Mouse (Mus musculus) brain, embryonic 14.5 days (tissue): ENCODE results near the gene 4930539E08Rik.

ENCODE experiments used
- CTCF ChIP-seq: fragments of 200-500 bp; IDR thresholded peaks from 2 replicates; pipeline ENCODE4 v1.5.1; 2012; ENCODE audit warnings: inconsistent platforms, mild to moderate bottlenecking, moderate library complexity, borderline replicate concordance; ENCODE audit not compliant: insufficient read depth, insufficient read length; ENCODE audit errors: extremely low read depth
- POLR2A ChIP-seq: fragments of 200-500 bp; IDR thresholded peaks from 2 replicates; pipeline ENCODE4 v1.6.1; 2012; ENCODE audit warnings: mild to moderate bottlenecking, inconsistent platforms, borderline replicate concordance; ENCODE audit not compliant: poor library complexity, insufficient read depth, insufficient read length, severe bottlenecking; ENCODE audit errors: extremely low read depth

- TF ChIP-seq CTCF (peak; percentile 97), POLR2A (no peak)
These were observed 35.2 kb downstream of the 4930539E08Rik start for GRCm38 (mm10) chr17:28879931-28880391.
